Mouse (Mus musculus): ENCODE results near the gene Slc24a4. TPM values are rescaled to one million over a fixed set of nuclear protein-coding genes. Genes with fewer than 3 reads are reported as not detected.
A peak's percentile ranks its signal among the peaks of the same experiment; 100 is the strongest.

Gene Slc24a4
- polyA plus RNA-seq, 1 experiment from 2014 or later: 0.17 TPM

DNA sequence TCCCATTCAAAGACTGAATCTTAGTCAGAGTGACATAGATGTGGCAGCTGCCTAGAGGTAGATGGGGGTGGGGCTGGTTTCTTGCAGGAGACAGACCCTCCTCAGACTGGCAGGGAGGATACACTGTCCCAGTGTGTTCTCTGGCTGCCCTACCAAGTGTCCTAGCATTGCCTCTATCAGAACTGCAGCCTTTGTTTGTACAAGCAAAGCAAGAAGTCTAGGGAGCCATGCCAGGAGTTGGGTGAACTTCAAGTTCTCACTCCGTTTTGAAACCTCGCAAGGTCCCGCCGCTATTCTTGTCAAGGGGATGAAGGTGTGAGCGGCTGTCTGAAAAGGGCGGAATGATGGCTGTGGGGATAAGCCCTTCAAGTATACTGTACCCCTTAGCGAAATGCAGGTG is 22.7 kb downstream of the Slc24a4 start:
- WGBS: 89% methylated on average over 7 of the region's 7 CpGs
- no peak for TF ChIP-seq CTCF (IDR thresholded peaks at IDR 0.05; ENCODE audit: low read depth)
- Histone ChIP-seq H3K4me1 (replicated peaks; ENCODE audit: control insufficient read depth, insufficient read depth, low read length) (no peaks in the 10 kb centered on the region), H3K27ac (ENCODE audit: low read depth, low read length) (no peak overlapping the region), H3K4me2 (replicated peaks; ENCODE audit: low read depth) (no peak overlapping the region), H3K9ac (ENCODE audit: low read depth, low read length) (no peak overlapping the region), H3K4me3 (ENCODE audit: low read depth, low read length) (no peak overlapping the region), H3K27me3 (replicated peaks; ENCODE audit: control insufficient read depth, insufficient read depth, low read length) (no peaks in the 10 kb centered on the region), H3K36me3 (ENCODE audit: control insufficient read depth, insufficient read depth) (no peaks in the 10 kb centered on the region), H3K9me3 (ENCODE audit: control insufficient read depth) (no peaks in the 10 kb centered on the region)
- ATAC-seq: no peak

- H3K4me3 ChIP-seq (ENCODE audit: low read depth, low read length): no peak overlapping the region
- no peaks in the 10 kb centered on the region for H3K27me3 ChIP-seq (replicated peaks; ENCODE audit: control insufficient read depth, insufficient read depth, low read length)
- TF ChIP-seq CTCF (IDR thresholded peaks at IDR 0.05; ENCODE audit: low read depth): no peak
- WGBS: 83% methylated on average over 7 of the region's 7 CpGs
- H3K27ac ChIP-seq (ENCODE audit: low read depth, low read length): no peak overlapping the region
- no peaks in the 10 kb centered on the region for H3K36me3 ChIP-seq (ENCODE audit: control insufficient read depth, insufficient read depth)
- H3K4me2 ChIP-seq (replicated peaks; ENCODE audit: low read depth): no peak overlapping the region
- no peaks in the 10 kb centered on the region for H3K4me1 ChIP-seq (replicated peaks; ENCODE audit: control insufficient read depth, insufficient read depth, low read length)
- ATAC-seq: no peak
- no peak overlapping the region for H3K9ac ChIP-seq (ENCODE audit: low read depth, low read length)
- no peaks in the 10 kb centered on the region for H3K9me3 ChIP-seq (ENCODE audit: control insufficient read depth)
Measured at GRCm38 (mm10) chr12:102153796-102154195, 25.3 kb downstream of the Slc24a4 start.

DNA sequence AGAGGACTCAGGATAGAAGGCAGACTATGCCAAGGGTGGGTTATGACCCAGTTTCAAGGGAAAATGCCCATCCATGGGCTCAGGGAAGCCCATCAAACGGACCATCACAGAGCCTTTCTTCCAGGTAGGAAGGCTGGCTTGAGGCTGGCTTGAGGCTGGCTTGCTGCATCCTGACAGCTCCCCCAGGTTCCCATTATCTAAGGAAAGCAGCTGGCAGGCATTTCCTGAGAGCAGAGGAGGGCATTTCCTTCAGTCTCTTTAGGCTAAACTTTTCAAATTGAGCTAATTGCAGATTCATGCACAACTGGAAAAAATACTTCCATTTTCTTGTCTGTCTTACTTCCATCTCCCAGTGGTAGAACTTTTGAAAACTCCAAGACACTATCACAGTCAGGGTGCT is 26.3 kb downstream of the Slc24a4 start:
- WGBS: 67% methylated on average over 1 of the region's 1 CpGs
- H3K9ac ChIP-seq (ENCODE audit: low read depth, low read length): no peak overlapping the region
- no peak for ATAC-seq
- no peak overlapping the region for H3K4me3 ChIP-seq (ENCODE audit: low read depth, low read length)
- no peaks in the 10 kb centered on the region for H3K9me3 ChIP-seq (ENCODE audit: control insufficient read depth)
- no peak overlapping the region for H3K4me2 ChIP-seq (replicated peaks; ENCODE audit: low read depth)
- no peaks in the 10 kb centered on the region for H3K36me3 ChIP-seq (ENCODE audit: control insufficient read depth, insufficient read depth)
- no peak overlapping the region for H3K27ac ChIP-seq (ENCODE audit: low read depth, low read length)
- H3K27me3 ChIP-seq (replicated peaks; ENCODE audit: control insufficient read depth, insufficient read depth, low read length): no peaks in the 10 kb centered on the region
- H3K4me1 ChIP-seq (replicated peaks; ENCODE audit: control insufficient read depth, insufficient read depth, low read length): no peaks in the 10 kb centered on the region
- no peak for TF ChIP-seq CTCF (IDR thresholded peaks at IDR 0.05; ENCODE audit: low read depth)

GRCm38 (mm10) chr12:102164632-102165031 is 36.1 kb downstream of the Slc24a4 start:
- TF ChIP-seq CTCF (IDR thresholded peaks at IDR 0.05; ENCODE audit: low read depth): no peak
- Histone ChIP-seq H3K4me3 (ENCODE audit: low read depth, low read length) (no peak overlapping the region), H3K4me1 (replicated peaks; ENCODE audit: control insufficient read depth, insufficient read depth, low read length) (no peaks in the 10 kb centered on the region), H3K36me3 (ENCODE audit: control insufficient read depth, insufficient read depth) (no peaks in the 10 kb centered on the region), H3K9me3 (ENCODE audit: control insufficient read depth) (no peaks in the 10 kb centered on the region), H3K27me3 (replicated peaks; ENCODE audit: control insufficient read depth, insufficient read depth, low read length) (no peaks in the 10 kb centered on the region), H3K9ac (ENCODE audit: low read depth, low read length) (no peak overlapping the region), H3K27ac (ENCODE audit: low read depth, low read length) (no peak overlapping the region), H3K4me2 (replicated peaks; ENCODE audit: low read depth) (no peak overlapping the region)
- WGBS: 84% methylated on average over 7 of the region's 7 CpGs
- ATAC-seq: no peak

- no peak overlapping the region for H3K4me2 ChIP-seq (replicated peaks; ENCODE audit: low read depth)
- no peak overlapping the region for H3K4me3 ChIP-seq (ENCODE audit: low read depth, low read length)
- no peak for ATAC-seq
- no peak overlapping the region for H3K9ac ChIP-seq (ENCODE audit: low read depth, low read length)
- 35% methylated on average over 5 of the region's 5 CpGs for WGBS
- no peak overlapping the region for H3K27ac ChIP-seq (ENCODE audit: low read depth, low read length)
- no peaks in the 10 kb centered on the region for H3K36me3 ChIP-seq (ENCODE audit: control insufficient read depth, insufficient read depth)
- no peak for TF ChIP-seq CTCF (IDR thresholded peaks at IDR 0.05; ENCODE audit: low read depth)
- no peaks in the 10 kb centered on the region for H3K9me3 ChIP-seq (ENCODE audit: control insufficient read depth)
- H3K27me3 ChIP-seq (replicated peaks; ENCODE audit: control insufficient read depth, insufficient read depth, low read length): no peaks in the 10 kb centered on the region
- H3K4me1 ChIP-seq (replicated peaks; ENCODE audit: control insufficient read depth, insufficient read depth, low read length): no peaks in the 10 kb centered on the region
Measured at GRCm38 (mm10) chr12:102166691-102167261, 38.2 kb downstream of the Slc24a4 start.

GRCm38 (mm10) chr12:102167302-102167701 is 38.8 kb downstream of the Slc24a4 start:
- Histone ChIP-seq H3K9me3 (ENCODE audit: control insufficient read depth) (no peaks in the 10 kb centered on the region), H3K27me3 (replicated peaks; ENCODE audit: control insufficient read depth, insufficient read depth, low read length) (no peaks in the 10 kb centered on the region), H3K27ac (ENCODE audit: low read depth, low read length) (peak overlapping the region; percentile 50; the same call in 1 of the 2 replicates), H3K36me3 (ENCODE audit: control insufficient read depth, insufficient read depth) (no peaks in the 10 kb centered on the region), H3K4me3 (ENCODE audit: low read depth, low read length) (no peak overlapping the region), H3K9ac (ENCODE audit: low read depth, low read length) (no peak overlapping the region), H3K4me1 (replicated peaks; ENCODE audit: control insufficient read depth, insufficient read depth, low read length) (no peaks in the 10 kb centered on the region), H3K4me2 (replicated peaks; ENCODE audit: low read depth) (no peak overlapping the region)
- no peak for ATAC-seq
- no peak for TF ChIP-seq CTCF (IDR thresholded peaks at IDR 0.05; ENCODE audit: low read depth)
- WGBS: 45% methylated on average over 5 of the region's 5 CpGs

DNA sequence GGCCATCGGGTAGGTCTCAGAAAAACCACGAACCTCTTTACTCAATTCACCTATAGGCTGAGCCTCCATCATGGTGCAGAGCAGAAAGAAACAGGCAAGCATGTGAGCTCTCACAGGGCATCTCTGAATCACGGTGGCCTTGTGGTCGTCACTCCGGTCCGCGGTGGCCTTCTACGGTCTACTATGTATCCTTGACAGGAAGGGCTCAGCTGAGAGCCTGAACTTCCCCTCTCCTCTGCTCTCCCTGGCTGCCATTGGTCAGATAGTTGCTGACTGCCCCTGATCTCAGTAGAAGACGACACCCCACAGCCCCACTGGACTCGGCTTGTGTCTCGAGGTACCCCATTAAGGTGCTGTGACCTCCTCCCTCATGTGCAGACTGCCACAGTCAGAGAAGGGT is 44.2 kb downstream of the Slc24a4 start:
- no peak overlapping the region for H3K9ac ChIP-seq (ENCODE audit: low read depth, low read length)
- H3K27me3 ChIP-seq (replicated peaks; ENCODE audit: control insufficient read depth, insufficient read depth, low read length): no peaks in the 10 kb centered on the region
- TF ChIP-seq CTCF (IDR thresholded peaks at IDR 0.05; ENCODE audit: low read depth): no peak
- no peaks in the 10 kb centered on the region for H3K4me1 ChIP-seq (replicated peaks; ENCODE audit: control insufficient read depth, insufficient read depth, low read length)
- no peak overlapping the region for H3K27ac ChIP-seq (ENCODE audit: low read depth, low read length)
- no peaks in the 10 kb centered on the region for H3K9me3 ChIP-seq (ENCODE audit: control insufficient read depth)
- H3K4me2 ChIP-seq (replicated peaks; ENCODE audit: low read depth): no peak overlapping the region
- no peaks in the 10 kb centered on the region for H3K36me3 ChIP-seq (ENCODE audit: control insufficient read depth, insufficient read depth)
- H3K4me3 ChIP-seq (ENCODE audit: low read depth, low read length): no peak overlapping the region
- ATAC-seq: no peak
- WGBS: 91% methylated on average over 11 of the region's 11 CpGs
